Comparison of ENCODE assay signal across 8 mouse cellular contexts in the genomic region with DNA sequence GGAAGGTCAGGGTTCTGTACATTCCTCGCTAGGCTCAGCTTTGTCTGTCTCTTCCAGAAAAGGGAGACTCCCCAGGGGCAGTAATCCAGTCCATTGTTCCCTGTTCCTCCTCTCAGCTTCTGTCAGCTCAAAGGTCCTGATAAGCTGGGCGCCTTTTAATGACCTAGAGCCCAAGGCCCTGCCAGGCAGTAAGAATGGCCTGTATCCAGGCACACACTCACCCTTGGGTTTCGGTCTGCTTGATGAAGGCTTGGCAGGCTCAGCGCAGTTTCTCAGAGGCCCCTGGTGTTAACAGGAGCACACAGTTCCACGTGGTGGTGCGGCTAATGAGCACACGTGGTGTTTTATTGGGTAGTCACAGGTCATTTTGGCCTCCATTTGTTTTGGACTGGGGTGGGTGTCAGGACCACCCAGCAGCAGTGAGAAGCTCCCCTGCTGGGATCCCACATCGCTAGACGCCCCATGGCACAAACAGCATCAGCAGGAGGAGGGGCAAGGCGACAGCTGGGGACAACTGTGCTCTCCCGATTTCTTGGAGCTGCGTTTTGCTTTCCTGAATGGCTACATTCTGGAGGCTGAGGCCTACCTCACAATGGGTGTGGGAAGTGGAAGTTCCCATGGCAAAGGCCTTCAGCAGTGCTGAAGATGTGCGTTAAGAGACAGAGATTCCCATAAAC.
DNase-seq lines count a peak whose midpoint lies in the region; ATAC-seq and TF ChIP-seq lines count a peak whose summit lies in the region.
"Had no signal": no experiment of that assay in that cellular context is flagged by ENCODE, and none has a peak within 500 bp of the region (broad histone marks: within the 10 kb centered on the region; RNA-seq: fewer than 3 reads in every experiment).

No protein-coding gene starts in this region.

- no peak for TF ChIP-seq POLR2A in small intestine, adult 2 months (IDR thresholded peaks at IDR 0.05; ENCODE audit: low read depth, low read length)

- H3K9me3 ChIP-seq in midbrain, embryonic 10.5 days (replicated peaks), result no peaks in the 10 kb centered on the region
- H3K9me3 ChIP-seq in midbrain, embryonic 11.5 days (ENCODE audit: control insufficient read depth, low read length), result no peaks in the 10 kb centered on the region
- H3K9me3 ChIP-seq in embryonic facial prominence, embryonic 14.5 days (ENCODE audit: control insufficient read depth, low read length), result no peaks in the 10 kb centered on the region
- no peaks in the 10 kb centered on the region for H3K9me3 ChIP-seq in heart, embryonic 15.5 days (replicated peaks)
- H3K9me3 ChIP-seq in neural tube, embryonic 15.5 days (replicated peaks), result no peaks in the 10 kb centered on the region

- no peak overlapping the region; the same call in 1 of the 2 replicates for H3K9ac ChIP-seq in midbrain, embryonic 11.5 days (ENCODE audit: low read length)
- H3K9ac ChIP-seq in embryonic facial prominence, embryonic 14.5 days (ENCODE audit: low read depth, low read length), result no peak overlapping the region
- H3K9ac ChIP-seq in heart, embryonic 15.5 days, result no peak overlapping the region
- H3K9ac ChIP-seq in neural tube, embryonic 15.5 days (replicated peaks), result no peak overlapping the region

- H3K4me1 ChIP-seq in midbrain, embryonic 10.5 days, result peaks cover 61% of the 10 kb centered on the region
- peaks cover 16% of the 10 kb centered on the region for H3K4me1 ChIP-seq in midbrain, embryonic 11.5 days (ENCODE audit: control insufficient read depth, insufficient read depth, low read length)
- H3K4me1 ChIP-seq in embryonic facial prominence, embryonic 14.5 days (ENCODE audit: control insufficient read depth, insufficient read depth, low read length), result 0 out of 2 replicates have a peak, but pooled peaks cover 4% of the 10 kb centered on the region
- H3K4me1 ChIP-seq in heart, embryonic 15.5 days (replicated peaks), result peaks cover 37% of the 10 kb centered on the region
- H3K4me1 ChIP-seq in small intestine, adult 2 months (ENCODE audit: control insufficient read depth, insufficient read depth, insufficient read length, low read length), result peaks cover 51% of the 10 kb centered on the region
- H3K4me1 ChIP-seq in neural tube, embryonic 15.5 days, result peaks cover 13% of the 10 kb centered on the region

- no peak overlapping the region for H3K4me3 ChIP-seq in midbrain, embryonic 10.5 days
- H3K4me3 ChIP-seq in midbrain, embryonic 11.5 days (ENCODE audit: low read depth, low read length), result no peak overlapping the region
- no peak overlapping the region for H3K4me3 ChIP-seq in embryonic facial prominence, embryonic 14.5 days (ENCODE audit: low read depth, low read length)
- no peak overlapping the region for H3K4me3 ChIP-seq in heart, embryonic 15.5 days
- no peak overlapping the region for H3K4me3 ChIP-seq in small intestine, adult 2 months (ENCODE audit: low read depth, low read length)
- no peak overlapping the region for H3K4me3 ChIP-seq in neural tube, embryonic 15.5 days (replicated peaks)

- no peak overlapping the region for H3K4me2 ChIP-seq in midbrain, embryonic 11.5 days
- no peak overlapping the region for H3K4me2 ChIP-seq in embryonic facial prominence, embryonic 14.5 days (ENCODE audit: low read depth, low read length)
- no peak overlapping the region for H3K4me2 ChIP-seq in heart, embryonic 15.5 days
- H3K4me2 ChIP-seq in neural tube, embryonic 15.5 days, result no peak overlapping the region

- H3K27ac ChIP-seq in midbrain, embryonic 10.5 days (replicated peaks), result peak overlapping the region; percentile 76
- no peak overlapping the region for H3K27ac ChIP-seq in midbrain, embryonic 11.5 days (ENCODE audit: low read depth, low read length)
- no peak overlapping the region for H3K27ac ChIP-seq in embryonic facial prominence, embryonic 14.5 days (replicated peaks; ENCODE audit: low read depth, low read length)
- H3K27ac ChIP-seq in heart, embryonic 15.5 days, result 0 out of 2 replicates have a peak overlapping the region, but pooled peaks have one; percentile 20
- peak overlapping the region; percentile 95 for H3K27ac ChIP-seq in small intestine, adult 2 months (ENCODE audit: insufficient read depth, low read depth, low read length)
- no peak overlapping the region for H3K27ac ChIP-seq in neural tube, embryonic 15.5 days (replicated peaks)

- 47% methylated on average over 13 of the region's 13 CpGs for WGBS in midbrain, embryonic 10.5 days
- 39% methylated on average over 13 of the region's 13 CpGs for WGBS in midbrain, embryonic 11.5 days
- 60% methylated on average over 13 of the region's 13 CpGs for WGBS in embryonic facial prominence, embryonic 14.5 days
- WGBS in heart, embryonic 15.5 days, result 49% methylated on average over 13 of the region's 13 CpGs
- WGBS in small intestine, adult 2 months, result 30% methylated on average over 13 of the region's 13 CpGs
- 25% methylated on average over 13 of the region's 13 CpGs for WGBS in neural tube, embryonic 15.5 days

- no peaks in the 10 kb centered on the region for H3K36me3 ChIP-seq in midbrain, embryonic 10.5 days
- H3K36me3 ChIP-seq in midbrain, embryonic 11.5 days (ENCODE audit: control insufficient read depth, insufficient read depth, low read length), result no peaks in the 10 kb centered on the region
- no peaks in the 10 kb centered on the region for H3K36me3 ChIP-seq in embryonic facial prominence, embryonic 14.5 days (ENCODE audit: control insufficient read depth, insufficient read depth, low read length)
- H3K36me3 ChIP-seq in heart, embryonic 15.5 days, result no peaks in the 10 kb centered on the region
- H3K36me3 ChIP-seq in small intestine, adult 2 months (ENCODE audit: control insufficient read depth, insufficient read depth, low read length), result no peaks in the 10 kb centered on the region
- no peaks in the 10 kb centered on the region for H3K36me3 ChIP-seq in neural tube, embryonic 15.5 days

- no peak for TF ChIP-seq CTCF in small intestine, adult 2 months (IDR thresholded peaks at IDR 0.05; ENCODE audit: extremely low read depth, insufficient read length, insufficient replicate concordance, low read depth, low read length)

- DNase-seq in midbrain, embryonic 10.5 days (ENCODE audit: low spot score), result no peak
- DNase-seq in midbrain, embryonic 11.5 days (ENCODE audit: low spot score, missing footprints), result no peak
- DNase-seq in embryonic facial prominence, embryonic 14.5 days (ENCODE audit: low spot score), result no peak
- DNase-seq in spleen, postnatal 36 days (ENCODE audit: low spot score in 2 of 2), result no peak
- DNase-seq: kidney, postnatal 36 days had no signal

- no peak for ATAC-seq in midbrain, embryonic 11.5 days (ENCODE audit: low FRiP score)
- peak; percentile 22; the same call in 1 of the 2 replicates for ATAC-seq in embryonic facial prominence, embryonic 14.5 days (ENCODE audit: low read depth)
- ATAC-seq in heart, embryonic 15.5 days (replicated peaks; ENCODE audit: insufficient number of reproducible peaks, insufficient read depth, low FRiP score, low read depth), result peak; percentile 37
- no peak for ATAC-seq in neural tube, embryonic 15.5 days (ENCODE audit: low FRiP score)

- peaks cover 37% of the 10 kb centered on the region for H3K27me3 ChIP-seq in midbrain, embryonic 10.5 days (ENCODE audit: low read depth, poor library complexity, severe bottlenecking)
- H3K27me3 ChIP-seq in midbrain, embryonic 11.5 days (ENCODE audit: control insufficient read depth, insufficient read depth, low read length), result no peaks in the 10 kb centered on the region
- H3K27me3 ChIP-seq in embryonic facial prominence, embryonic 14.5 days (replicated peaks; ENCODE audit: control insufficient read depth, insufficient read depth, low read length), result no peaks in the 10 kb centered on the region
- no peaks in the 10 kb centered on the region for H3K27me3 ChIP-seq in heart, embryonic 15.5 days
- H3K27me3 ChIP-seq in small intestine, adult 2 months (ENCODE audit: control insufficient read depth, insufficient read depth, low read length), result no peaks in the 10 kb centered on the region
- no peaks in the 10 kb centered on the region for H3K27me3 ChIP-seq in neural tube, embryonic 15.5 days (replicated peaks)

Comparison
In these comparisons a context has a peak if more than half of its experiments do, and no peak if none do; other contexts are left out.
1. H3K27ac ChIP-seq: peak in midbrain, embryonic 10.5 days (single experiment), heart, embryonic 15.5 days (single experiment) and small intestine, adult 2 months (single experiment); none in midbrain, embryonic 11.5 days (single experiment), embryonic facial prominence, embryonic 14.5 days (single experiment) and neural tube, embryonic 15.5 days (single experiment).
2. ATAC-seq: peak in embryonic facial prominence, embryonic 14.5 days (single experiment) and heart, embryonic 15.5 days (single experiment); none in midbrain, embryonic 11.5 days (single experiment) and neural tube, embryonic 15.5 days (single experiment).